Mouse (Mus musculus): ENCODE measurements at regions not wholly inside any gene's neighbourhood (a gene's known extent, or its start where the extent isn't known, plus 50 kb on each side); places are given as distances from the start of the nearest gene placed in this dataset.
A peak's percentile ranks its signal among the peaks of the same experiment; 100 is the strongest.

- DNase-seq (ENCODE audit: low read depth, low spot score): peak; percentile 74
These were observed 62.0 kb upstream of the Egflam start for GRCm38 (mm10) chr15:7459992-7460820.

DNA sequence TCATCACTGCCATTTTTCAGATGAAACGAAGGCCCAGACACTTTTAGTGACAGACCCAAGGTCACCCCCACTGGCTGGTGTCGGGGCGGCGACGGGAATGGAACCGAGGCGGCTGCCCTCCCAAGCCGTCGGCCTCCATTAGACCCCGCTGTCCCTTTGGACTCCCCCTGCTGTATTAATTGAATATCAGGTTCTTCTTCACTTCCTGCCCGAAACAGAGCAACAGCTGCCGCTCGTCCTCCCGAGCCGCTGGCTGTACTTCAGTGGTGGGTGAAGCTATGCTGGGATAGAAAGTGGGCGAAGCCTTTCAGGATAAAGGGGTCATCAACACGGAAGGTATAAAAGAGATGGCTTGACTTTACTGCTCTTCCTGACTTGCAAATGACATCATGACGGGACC lies 64.4 kb upstream of the Egflam start:
- DNase-seq (ENCODE audit: low read depth, low spot score): no peak

DNA sequence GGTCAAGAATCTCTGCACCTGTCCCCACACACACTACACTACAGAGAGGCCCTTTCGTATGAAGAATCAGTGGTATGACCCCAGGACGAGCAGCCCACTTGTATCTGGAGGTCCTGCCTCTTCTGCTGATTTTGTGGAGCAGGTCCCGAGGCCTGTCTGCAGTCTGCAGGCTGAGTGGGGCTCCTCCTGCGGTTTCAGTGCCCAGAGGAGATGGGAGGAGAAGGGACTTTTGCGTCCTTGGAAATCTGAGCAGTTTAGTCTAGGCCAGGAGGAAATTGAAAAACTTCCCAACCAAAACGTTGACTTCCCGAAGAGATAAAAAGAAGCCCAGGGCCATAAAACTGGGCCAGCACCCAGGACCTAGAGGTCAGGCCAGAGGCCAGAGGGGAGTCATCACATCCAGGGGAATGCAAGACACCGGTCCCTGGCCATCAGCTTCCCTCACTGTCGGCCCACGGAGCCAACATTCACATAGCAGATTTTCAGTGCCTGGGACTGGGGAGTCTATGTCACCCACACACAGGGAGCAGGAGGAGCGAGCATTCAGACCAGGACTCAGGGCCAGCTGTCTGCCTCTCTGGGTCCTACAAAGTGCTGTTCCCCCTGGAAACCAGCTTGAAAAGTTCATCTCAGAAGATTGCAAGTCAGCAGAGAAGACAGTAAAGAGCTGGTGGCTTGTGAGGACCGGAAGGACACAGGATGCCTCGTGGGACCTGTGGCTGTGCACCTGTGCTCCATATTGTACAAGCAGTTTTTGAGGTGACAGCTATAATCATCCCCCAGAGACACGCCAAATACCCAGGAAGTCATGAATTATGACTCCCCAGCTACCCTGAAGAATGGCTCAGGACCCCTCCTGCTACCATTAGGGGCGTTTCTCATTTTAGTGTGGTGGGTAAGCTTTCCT lies 65.5 kb upstream of the Egflam start:
- no peak for DNase-seq (ENCODE audit: low read depth, low spot score)

- no peak for DNase-seq (ENCODE audit: low read depth, low spot score)
These were observed 82.0 kb upstream of the Egflam start for GRCm38 (mm10) chr15:7480211-7480610.

- no peak for DNase-seq (ENCODE audit: low read depth, low spot score)
These were observed 82.6 kb upstream of the Egflam start for GRCm38 (mm10) chr15:7480792-7481210.

DNA sequence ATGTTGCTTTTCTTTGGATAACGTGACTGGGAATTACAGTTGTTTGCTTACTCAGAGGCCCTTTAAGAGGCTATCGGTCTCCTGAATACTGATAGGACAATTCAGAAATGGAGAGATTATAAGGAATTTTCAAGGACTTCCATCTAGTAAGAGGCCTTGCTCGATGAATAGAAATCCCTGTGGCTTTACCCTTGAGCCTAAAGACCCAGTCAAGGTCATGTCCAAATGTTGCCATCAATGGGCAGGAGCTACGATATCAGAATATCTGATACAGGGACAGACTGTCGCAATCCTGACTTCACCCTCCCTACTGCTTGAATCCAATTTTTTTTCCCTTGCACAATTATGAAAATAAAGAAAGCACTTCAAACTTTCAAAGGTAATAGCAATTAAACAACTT lies 85.5 kb upstream of the Egflam start:
- no peak for DNase-seq (ENCODE audit: low read depth, low spot score)

- DNase-seq (ENCODE audit: low read depth, low spot score): no peak
These were observed 92.9 kb upstream of the Egflam start for GRCm38 (mm10) chr15:7491091-7491490.

DNA sequence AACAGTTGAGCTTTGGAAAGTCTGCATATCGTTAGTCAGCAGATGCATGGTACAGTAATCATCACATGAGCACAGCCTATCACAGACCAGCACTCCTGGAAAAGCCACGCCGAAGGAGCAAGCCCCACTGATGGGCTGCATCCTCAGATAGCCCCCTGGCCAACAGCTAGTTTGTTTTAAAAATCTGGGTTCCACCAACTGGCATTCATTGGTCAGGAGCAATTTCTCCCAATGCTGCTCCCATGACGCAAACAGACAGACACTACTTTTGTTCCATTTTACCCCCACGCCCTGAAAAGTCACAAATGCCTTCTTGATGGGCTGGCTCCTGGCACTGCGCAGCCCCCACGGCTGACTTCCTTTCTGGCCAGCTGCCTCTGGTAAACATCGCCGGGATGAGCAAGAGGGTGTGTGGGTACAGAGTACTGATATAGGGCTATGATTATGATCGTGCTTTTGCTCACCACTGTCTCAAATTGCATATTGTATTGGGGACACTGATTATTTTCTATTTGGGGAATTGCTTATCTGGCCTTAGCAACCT lies 95.0 kb upstream of the Egflam start:
- no peak for DNase-seq (ENCODE audit: low read depth, low spot score)

DNA sequence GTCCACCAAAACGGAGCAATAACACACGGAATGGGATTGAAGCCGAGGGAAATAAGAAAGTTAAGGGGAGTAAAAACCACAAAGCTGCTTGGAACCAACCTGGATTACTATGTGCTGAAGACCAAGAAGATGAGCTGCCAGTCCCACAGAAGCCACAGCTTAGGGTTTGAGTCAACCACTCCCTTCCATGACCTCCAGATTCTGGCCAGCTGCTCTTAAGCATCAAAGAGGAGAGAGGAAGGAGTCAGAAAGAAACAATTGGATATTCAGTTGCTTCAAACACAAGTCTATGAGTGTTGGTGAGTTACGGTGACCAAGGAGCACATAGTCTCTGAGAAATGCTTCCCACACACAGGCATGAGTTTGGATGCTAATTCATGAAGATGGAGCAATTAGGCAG lies 99.7 kb upstream of the Egflam start:
- DNase-seq (ENCODE audit: low read depth, low spot score): no peak

- peak; percentile 33 for DNase-seq (ENCODE audit: low read depth, low spot score)
These were observed 110.3 kb upstream of the Egflam start for GRCm38 (mm10) chr15:7508535-7508934.

- no peak for DNase-seq (ENCODE audit: low read depth, low spot score)
These were observed 116.6 kb upstream of the Egflam start for GRCm38 (mm10) chr15:7514743-7515273.

- DNase-seq (ENCODE audit: low read depth, low spot score): no peak
These were observed 123.4 kb upstream of the Egflam start for GRCm38 (mm10) chr15:7521611-7522010.

DNA sequence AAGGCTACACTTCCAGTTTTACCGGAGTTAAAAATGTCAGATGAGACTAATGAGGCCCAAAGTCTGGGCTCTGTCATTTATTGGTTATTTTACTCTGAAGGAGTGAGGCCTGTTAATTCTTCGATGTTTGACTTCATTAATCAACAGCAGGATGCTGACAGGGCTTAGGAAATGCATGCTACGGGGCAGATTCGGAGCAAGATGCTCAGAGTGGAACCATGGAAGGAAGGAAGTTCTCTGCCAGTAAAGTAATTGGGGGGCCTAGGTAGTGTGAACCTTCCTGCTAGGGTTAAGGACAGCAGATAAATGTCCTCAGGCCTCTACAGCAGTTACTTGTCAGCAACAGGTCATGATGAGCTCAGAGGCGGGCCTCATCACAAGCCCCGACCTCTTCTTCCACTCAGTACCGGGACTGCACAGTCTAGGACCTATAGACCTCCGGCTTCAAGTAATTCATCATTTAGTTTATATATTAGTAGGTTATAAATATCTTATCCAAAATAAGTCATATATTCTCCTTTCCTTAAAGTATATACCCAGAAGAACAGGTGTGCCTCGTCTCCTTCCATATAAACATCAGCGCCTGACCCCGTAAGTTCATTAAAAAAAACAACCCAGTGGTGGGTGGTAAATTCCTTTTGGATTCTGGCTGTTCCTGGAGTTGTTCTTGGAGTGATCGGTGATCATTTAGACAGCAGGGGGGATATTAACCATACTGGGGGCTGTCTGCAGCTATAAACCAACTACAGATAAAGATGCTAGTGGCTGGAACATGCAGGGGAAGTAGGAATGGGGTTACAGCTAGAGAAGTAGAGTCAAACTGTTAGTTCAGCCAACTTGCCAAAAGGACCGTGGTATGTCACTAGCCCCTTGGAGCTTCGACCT lies 124.9 kb upstream of the Egflam start:
- DNase-seq (ENCODE audit: low read depth, low spot score): no peak

DNA sequence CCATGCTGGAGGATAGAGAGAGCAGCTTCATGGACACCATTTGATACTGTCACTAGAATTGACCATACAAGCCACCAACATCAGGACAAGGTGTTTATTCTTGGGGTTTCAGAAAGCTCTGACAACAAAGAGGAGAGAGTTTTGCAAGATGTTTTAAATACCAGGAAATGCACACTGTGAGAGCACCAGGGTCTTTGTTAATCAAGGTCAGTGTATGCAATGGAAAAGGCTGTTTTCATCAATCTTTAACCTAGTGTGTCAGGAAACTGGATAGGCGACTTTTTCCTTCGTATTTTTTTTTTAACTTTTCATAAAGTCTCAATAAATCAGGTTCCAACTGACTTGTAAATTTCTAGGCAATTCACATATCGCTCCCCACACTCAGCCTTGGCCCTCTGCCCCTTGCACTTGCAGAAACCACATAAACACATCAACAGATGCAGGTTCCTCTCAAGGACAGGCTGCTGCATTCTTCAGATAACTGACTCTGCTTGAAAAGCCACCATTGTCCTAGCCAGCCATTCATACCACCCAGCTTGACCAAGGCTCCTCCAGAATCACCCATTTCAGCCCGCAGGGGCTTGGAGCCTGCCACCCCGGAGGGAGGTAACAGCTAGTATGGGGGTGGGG lies 132.9 kb upstream of the Egflam start:
- peak; percentile 63 for DNase-seq (ENCODE audit: low read depth, low spot score)

GRCm38 (mm10) chr15:7537858-7538257 lies 139.7 kb upstream of the Egflam start:
- no peak for DNase-seq (ENCODE audit: low read depth, low spot score)

- no peak for DNase-seq (ENCODE audit: low read depth, low spot score)
These were observed 155.1 kb upstream of the Egflam start for GRCm38 (mm10) chr15:7553190-7553895.

- no peak for DNase-seq (ENCODE audit: low read depth, low spot score)
These were observed 156.2 kb upstream of the Egflam start for GRCm38 (mm10) chr15:7554433-7554832.

DNA sequence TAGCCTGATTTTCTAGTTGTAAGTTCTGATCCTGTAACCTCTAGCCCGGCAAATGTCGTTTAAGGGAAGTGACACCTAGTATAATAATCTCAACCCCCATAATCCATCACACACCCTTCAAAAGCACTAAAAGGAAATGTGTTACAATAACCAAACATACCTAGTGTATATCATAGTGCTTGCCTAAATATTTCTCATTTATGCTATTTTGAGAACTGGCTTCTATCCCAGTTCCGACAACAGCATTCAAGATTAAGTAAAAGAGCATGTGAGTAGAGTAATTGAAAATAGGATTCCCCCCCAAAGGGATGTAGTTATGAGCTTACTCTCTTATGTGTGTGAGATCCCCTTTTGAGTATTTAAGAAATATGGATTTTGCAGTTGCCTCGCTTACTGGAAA lies 165.1 kb upstream of the Egflam start:
- no peak for DNase-seq (ENCODE audit: low read depth, low spot score)

GRCm38 (mm10) chr15:7563726-7564125 lies 165.5 kb upstream of the Egflam start:
- no peak for DNase-seq (ENCODE audit: low read depth, low spot score)

DNA sequence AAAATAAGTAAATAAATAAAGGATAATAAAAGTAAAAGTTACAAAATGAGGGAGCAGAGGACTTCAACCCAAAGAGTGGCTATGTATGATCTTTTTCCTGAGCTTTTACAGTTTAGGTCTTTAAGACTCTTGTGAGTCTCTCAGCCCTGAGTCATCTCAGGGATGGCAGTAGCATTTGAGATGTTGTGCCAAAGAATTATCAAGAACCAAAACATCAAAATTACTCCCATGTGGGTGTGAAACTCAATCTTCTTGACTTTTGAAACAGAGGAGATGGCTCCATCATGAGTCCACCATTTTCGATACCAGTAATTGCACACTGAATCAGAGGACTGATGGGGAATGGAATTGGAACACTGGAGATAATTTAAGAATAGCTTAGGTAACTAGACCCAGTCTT lies 174.0 kb upstream of the Egflam start:
- no peak for DNase-seq (ENCODE audit: low read depth, low spot score)

Measured in mesoderm, embryonic 11.5 days (tissue).